Mouse (Mus musculus) kidney, embryonic 14.5 days (tissue): ENCODE results near the gene Mrto4. TPM values are rescaled to one million over a fixed set of nuclear protein-coding genes. Genes with fewer than 3 reads are reported as not detected.
"Not testable (repeated sequence)": the region's sequence is repeated elsewhere in the genome, so short reads cannot be mapped to it uniquely, and the experiment has no call there.

ENCODE experiments used
- ATAC-seq: fragments of 200-750 bp; cut with Nextera tagmentation; 2 replicates; pipeline ENCODE4 v1.8.0; 2017; ENCODE audit warnings: moderate number of reproducible peaks, mild to moderate bottlenecking, moderate TSS enrichment, moderate library complexity; ENCODE audit not compliant: low FRiP score, low TSS enrichment
- H3K27ac ChIP-seq: fragments of 300-500 bp; sonication (generic); 2 replicates; pipeline ENCODE4 v1.5.1; 2014; ENCODE audit warnings: low read depth, mild to moderate bottlenecking, low read length, moderate library complexity, mixed read lengths
- H3K27me3 ChIP-seq: fragments of 300-500 bp; sonication (generic); 2 replicates; pipeline ENCODE4 v1.6.1; 2014; ENCODE audit warnings: mild to moderate bottlenecking, low read length; ENCODE audit not compliant: control insufficient read depth, insufficient read depth
- H3K36me3 ChIP-seq: fragments of 300-500 bp; sonication (generic); 2 replicates; pipeline ENCODE4 v1.6.1; 2014; ENCODE audit warnings: low read length, mixed read lengths; ENCODE audit not compliant: control insufficient read depth, insufficient read depth
- H3K4me1 ChIP-seq: fragments of 300-500 bp; sonication (generic); 2 replicates; pipeline ENCODE4 v1.6.1; 2014; ENCODE audit warnings: low read length, mixed read lengths; ENCODE audit not compliant: control insufficient read depth, insufficient read depth
- H3K4me2 ChIP-seq: fragments of 300-500 bp; sonication (generic); replicated peaks from 2 replicates; pipeline ENCODE4 v1.6.1; 2014; ENCODE audit warnings: low read depth, mild to moderate bottlenecking, low read length
- H3K4me3 ChIP-seq: fragments of 300-500 bp; sonication (generic); 2 replicates; pipeline ENCODE4 v1.5.1; 2014; ENCODE audit warnings: mild to moderate bottlenecking, low read length
- H3K9ac ChIP-seq: fragments of 300-500 bp; sonication (generic); 2 replicates; pipeline ENCODE4 v1.6.1; 2014; ENCODE audit warnings: low read depth, mild to moderate bottlenecking, low read length, moderate library complexity
- H3K9me3 ChIP-seq: fragments of 300-500 bp; sonication (generic); 2 replicates; pipeline ENCODE4 v1.6.1; 2016; ENCODE audit warnings: low read length; ENCODE audit not compliant: control insufficient read depth
- WGBS: fragments of 180-500 bp; shearing (Covaris S2); extraction: QIAGEN DNeasy Blood & Tissue Kit; methylation state at CpG from one replicate; pipeline ENCODE4 v1.1.7; 2014; 5-methylcytosine and 5-hydroxymethylcytosine counted together
- polyA plus RNA-seq: library from polyadenylated mRNA; unstranded; fragments of >200 nt; fragmentation: Nextera tagmentation; extraction: Ambion mirVana; gene quantifications from 2 replicates; pipeline ENCODE4 v1.2.1, GENCODE M21; 2014

The Mrto4 gene
- 134 and 143 TPM in 2 replicates for polyA plus RNA-seq

GRCm38 (mm10) chr4:139351931-139352711 lies at the start of gene Mrto4, which contains the start of the genes Emc1 and Ubr4:
Mrto4 (minus strand) TSS chr4:139352576.
Emc1 (plus strand) TSS chr4:139352587.
Ubr4 (plus strand) TSS chr4:139352609.
- no peaks in the 10 kb centered on the region for H3K27me3 ChIP-seq
- peak within 1 kb of the TSS; percentile 80 for H3K4me3 ChIP-seq
- under 1% methylated on average over 64 of the region's 64 CpGs for WGBS
- ATAC-seq: peak; percentile 95
- H3K36me3 ChIP-seq: peaks cover 48% of the 10 kb centered on the region
- H3K27ac ChIP-seq: peak within 1 kb of the TSS; percentile 98
- peaks cover 9% of the 10 kb centered on the region for H3K4me1 ChIP-seq
- H3K4me2 ChIP-seq: peak within 1 kb of the TSS; percentile 92
- H3K9ac ChIP-seq: peak within 1 kb of the TSS; percentile 91
- H3K9me3 ChIP-seq: no peaks in the 10 kb centered on the region

DNA sequence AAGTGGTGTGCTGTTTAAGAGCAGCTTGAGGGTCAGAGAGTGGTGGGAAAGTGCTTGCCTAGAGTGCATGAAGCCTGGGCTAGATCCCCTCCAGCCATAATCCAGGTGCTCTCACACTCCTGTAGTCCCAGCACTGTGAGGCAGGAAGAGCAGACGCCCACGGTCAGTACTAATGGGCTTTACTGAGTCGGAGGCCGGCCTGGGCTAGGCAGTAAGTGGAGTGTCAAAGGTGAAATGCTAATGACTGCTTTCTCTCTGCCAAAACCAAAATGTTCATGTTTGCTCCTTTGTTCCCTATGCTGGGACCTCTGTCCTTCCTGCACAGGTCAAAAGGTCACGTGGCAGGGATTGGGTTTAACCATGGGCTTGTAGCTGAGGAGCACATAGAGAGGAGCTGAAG lies 48.1 kb upstream of the Mrto4 start:
- no peak overlapping the region for H3K4me2 ChIP-seq
- H3K4me1 ChIP-seq: no peaks in the 10 kb centered on the region
- no peak overlapping the region for H3K4me3 ChIP-seq
- H3K36me3 ChIP-seq: peaks cover 91% of the 10 kb centered on the region
- no peak for ATAC-seq
- H3K27ac ChIP-seq: no peak overlapping the region
- H3K9ac ChIP-seq: no peak overlapping the region
- H3K9me3 ChIP-seq: no peaks in the 10 kb centered on the region
- WGBS: 82% methylated on average over 5 of the region's 5 CpGs
- H3K27me3 ChIP-seq: no peaks in the 10 kb centered on the region

DNA sequence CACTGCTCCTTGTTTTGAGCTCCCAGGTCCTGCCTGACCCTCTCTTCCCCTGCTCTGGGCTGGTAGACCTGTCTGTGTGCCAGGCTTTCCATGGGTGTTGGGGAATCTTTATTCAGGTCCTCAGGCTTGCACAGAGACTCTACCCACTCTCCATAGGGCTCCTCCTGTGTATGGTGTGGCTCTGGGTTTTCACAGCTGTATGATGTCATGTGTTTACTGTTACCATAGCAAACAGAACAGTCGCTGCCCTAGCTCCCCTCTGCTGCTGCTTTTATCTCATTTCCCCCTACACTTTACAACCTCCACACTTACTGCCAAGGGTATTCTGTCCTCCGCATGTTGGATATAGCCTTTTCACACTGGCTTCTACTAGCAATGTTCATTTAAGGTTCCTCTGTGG lies 43.1 kb upstream of the Mrto4 start:
- H3K4me3 ChIP-seq: no peak overlapping the region
- WGBS: 61% methylated on average over 2 of the region's 2 CpGs

DNA sequence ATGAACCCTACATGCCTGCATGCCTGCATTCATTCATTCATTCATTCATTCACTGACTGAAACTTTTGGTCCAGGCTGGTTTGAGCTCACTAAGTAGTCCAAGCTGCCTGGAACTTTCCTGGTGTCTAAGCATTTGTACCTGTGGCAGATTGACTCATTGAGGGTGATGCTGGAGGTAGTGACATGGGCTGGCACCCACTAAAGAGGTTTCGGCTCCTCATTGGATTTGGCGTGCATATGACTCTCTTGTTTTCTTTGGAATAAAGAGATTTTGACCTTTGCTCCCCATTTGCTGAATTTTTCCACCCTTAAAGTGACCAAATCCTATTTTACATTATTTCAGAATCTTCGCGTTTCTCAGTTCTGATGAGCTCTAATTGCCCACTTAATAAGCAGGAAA lies 37.2 kb upstream of the Mrto4 start:
- H3K27ac ChIP-seq: no peak overlapping the region
- H3K27me3 ChIP-seq: no peaks in the 10 kb centered on the region
- H3K36me3 ChIP-seq: peaks cover 48% of the 10 kb centered on the region
- H3K4me2 ChIP-seq: no peak overlapping the region
- no peak overlapping the region for H3K9ac ChIP-seq
- no peak overlapping the region for H3K4me3 ChIP-seq
- ATAC-seq: no peak
- 84% methylated on average over 4 of the region's 4 CpGs for WGBS
- no peaks in the 10 kb centered on the region for H3K4me1 ChIP-seq
- no peaks in the 10 kb centered on the region for H3K9me3 ChIP-seq

More for the DNA sequence above, 43.1 kb upstream of the Mrto4 start:
- Histone ChIP-seq H3K9me3 (no peaks in the 10 kb centered on the region), H3K9ac (no peak overlapping the region), H3K36me3 (peaks cover 91% of the 10 kb centered on the region), H3K27me3 (no peaks in the 10 kb centered on the region), H3K4me1 (no peaks in the 10 kb centered on the region), H3K27ac (no peak overlapping the region), H3K4me2 (no peak overlapping the region)
- no peak for ATAC-seq

DNA sequence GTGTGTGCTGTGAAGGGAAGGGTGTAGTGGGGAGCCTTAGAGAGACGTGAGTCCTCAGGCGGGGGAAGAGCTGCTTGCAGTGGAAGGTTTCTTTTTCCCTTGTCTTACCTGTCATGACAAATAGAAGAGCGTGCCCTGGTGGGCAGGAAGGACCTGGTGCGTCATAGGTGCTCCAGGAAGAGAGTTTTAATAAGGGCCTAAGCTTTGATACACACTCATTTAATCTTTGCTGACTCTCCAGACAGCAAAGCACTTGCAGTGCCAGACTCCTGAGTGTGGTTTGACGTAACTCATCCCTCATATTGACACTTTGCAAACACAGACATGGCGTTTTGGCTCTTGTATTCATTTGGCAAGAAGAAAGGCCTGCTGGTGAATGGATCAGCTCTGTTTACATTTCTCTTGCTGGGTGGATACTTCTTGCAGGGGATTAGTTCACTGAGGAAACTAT lies 34.5 kb upstream of the Mrto4 start:
- no peak overlapping the region for H3K9ac ChIP-seq
- peaks cover 25% of the 10 kb centered on the region for H3K36me3 ChIP-seq
- ATAC-seq: no peak
- H3K4me3 ChIP-seq: no peak overlapping the region
- H3K4me1 ChIP-seq: peaks cover 5% of the 10 kb centered on the region; the same call in 1 of the 2 replicates
- no peaks in the 10 kb centered on the region for H3K27me3 ChIP-seq
- no peaks in the 10 kb centered on the region for H3K9me3 ChIP-seq
- WGBS: 57% methylated on average over 6 of the region's 6 CpGs
- no peak overlapping the region for H3K4me2 ChIP-seq
- H3K27ac ChIP-seq: no peak overlapping the region

- WGBS: 93% methylated on average over 5 of the region's 5 CpGs
- not testable (repeated sequence) for H3K27me3 ChIP-seq, H3K4me1 ChIP-seq, ATAC-seq, H3K9me3 ChIP-seq, H3K9ac ChIP-seq, H3K4me2 ChIP-seq, H3K4me3 ChIP-seq, H3K27ac ChIP-seq
- peaks cover 15% of the 10 kb centered on the region for H3K36me3 ChIP-seq
These were observed 33.5 kb upstream of the Mrto4 start for GRCm38 (mm10) chr4:139385841-139386240.

DNA sequence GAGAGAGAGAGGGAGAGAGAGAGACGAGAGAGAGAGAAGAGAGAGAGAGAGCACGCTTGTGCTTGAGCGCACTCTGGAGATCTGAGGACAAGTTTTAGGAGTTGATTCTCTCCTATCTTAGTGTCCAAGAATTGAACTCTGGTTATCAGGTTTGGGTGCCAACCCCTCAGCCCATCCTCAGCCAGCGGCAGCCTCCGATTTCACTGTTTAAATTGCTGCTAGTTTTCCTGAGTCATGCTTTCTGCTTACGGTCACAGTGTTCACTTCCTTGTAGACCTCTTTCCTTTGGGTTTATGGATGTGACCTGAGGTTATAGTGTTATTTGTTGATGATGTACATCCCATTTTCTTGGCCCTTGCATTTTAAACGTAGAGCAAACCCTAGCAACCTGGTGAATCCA lies 29.9 kb upstream of the Mrto4 start:
- no peaks in the 10 kb centered on the region for H3K9me3 ChIP-seq
- H3K4me1 ChIP-seq: peaks cover 14% of the 10 kb centered on the region
- ATAC-seq: no peak
- H3K36me3 ChIP-seq: peaks cover 4% of the 10 kb centered on the region; the same call in 1 of the 2 replicates
- 81% methylated on average over 7 of the region's 7 CpGs for WGBS
- no peak overlapping the region for H3K9ac ChIP-seq
- H3K27me3 ChIP-seq: no peaks in the 10 kb centered on the region
- no peak overlapping the region; the same call in 1 of the 2 replicates for H3K4me3 ChIP-seq
- H3K27ac ChIP-seq: no peak overlapping the region
- no peak overlapping the region for H3K4me2 ChIP-seq

GRCm38 (mm10) chr4:139381452-139381845 lies 29.1 kb upstream of the Mrto4 start:
- Histone ChIP-seq H3K4me2 (peak overlapping the region; percentile 48), H3K9ac (peak overlapping the region; percentile 86; the same call in 1 of the 2 replicates), H3K36me3 (peaks cover 11% of the 10 kb centered on the region; the same call in 1 of the 2 replicates), H3K27ac (no peak overlapping the region), H3K9me3 (no peaks in the 10 kb centered on the region), H3K27me3 (no peaks in the 10 kb centered on the region), H3K4me1 (peaks cover 14% of the 10 kb centered on the region), H3K4me3 (peak overlapping the region; percentile 93)
- ATAC-seq: no peak
- WGBS: 51% methylated on average over 4 of the region's 4 CpGs

GRCm38 (mm10) chr4:139380775-139381451 lies 28.5 kb upstream of the Mrto4 start:
- Histone ChIP-seq H3K9me3 (no peaks in the 10 kb centered on the region), H3K4me2 (peak overlapping the region; percentile 48)

More at GRCm38 (mm10) chr4:139380775-139381451, 28.5 kb upstream of the Mrto4 start:
- Histone ChIP-seq H3K36me3 (peaks cover 15% of the 10 kb centered on the region), H3K27ac (peak overlapping the region; percentile 47; the same call in 1 of the 2 replicates), H3K4me3 (peak overlapping the region; percentile 93), H3K9ac (peak overlapping the region; percentile 86), H3K4me1 (peaks cover 14% of the 10 kb centered on the region), H3K27me3 (no peaks in the 10 kb centered on the region)
- 3% methylated on average over 35 of the region's 44 CpGs for WGBS
- ATAC-seq: no peak; the same call in 1 of the 2 replicates
